Mouse (Mus musculus): ENCODE results near the gene Hoxb2.

Gene Hoxb2

GRCm38 (mm10) chr11:96336597-96336996 is 13.7 kb upstream of the Hoxb2 start:
- DNase-seq (ENCODE audit: low spot score in 2 of 2), result no peak

- DNase-seq (ENCODE audit: low spot score in 2 of 2), result no peak
Measured at GRCm38 (mm10) chr11:96337026-96337425, 13.3 kb upstream of the Hoxb2 start.

GRCm38 (mm10) chr11:96338957-96339855 is 11.1 kb upstream of the Hoxb2 start:
- no peak for DNase-seq (ENCODE audit: low spot score in 2 of 2)

GRCm38 (mm10) chr11:96340698-96341365 is 9.5 kb upstream of the Hoxb2 start:
- DNase-seq (ENCODE audit: low spot score in 2 of 2), result no peak

- DNase-seq (ENCODE audit: low spot score in 2 of 2), result no peak
Measured at GRCm38 (mm10) chr11:96341701-96342575, 8.4 kb upstream of the Hoxb2 start.

- no peak for DNase-seq (ENCODE audit: low spot score in 2 of 2)
Measured at GRCm38 (mm10) chr11:96342576-96342930, 7.8 kb upstream of the Hoxb2 start.

GRCm38 (mm10) chr11:96343206-96343745 is 7.0 kb upstream of the Hoxb2 start:
- DNase-seq (ENCODE audit: low spot score in 2 of 2), result no peak

- DNase-seq (ENCODE audit: low spot score in 2 of 2), result no peak
Measured at GRCm38 (mm10) chr11:96344061-96344877, 6.1 kb upstream of the Hoxb2 start.

- DNase-seq (ENCODE audit: low spot score in 2 of 2), result no peak
Measured at GRCm38 (mm10) chr11:96344878-96345159, 5.5 kb upstream of the Hoxb2 start.

GRCm38 (mm10) chr11:96345220-96345892 is 5.0 kb upstream of the Hoxb2 start:
- DNase-seq (ENCODE audit: low spot score in 2 of 2), result no peak

- DNase-seq (ENCODE audit: low spot score in 2 of 2), result no peak
Measured at GRCm38 (mm10) chr11:96345893-96346806, 4.2 kb upstream of the Hoxb2 start.

- no peak for DNase-seq (ENCODE audit: low spot score in 2 of 2)
Measured at GRCm38 (mm10) chr11:96346916-96347520, 3.3 kb upstream of the Hoxb2 start.

- DNase-seq (ENCODE audit: low spot score in 2 of 2), result no peak
Measured at GRCm38 (mm10) chr11:96347717-96348116, 2.6 kb upstream of the Hoxb2 start.

GRCm38 (mm10) chr11:96348141-96348928 is 2.0 kb upstream of the Hoxb2 start:
- no peak for DNase-seq (ENCODE audit: low spot score in 2 of 2)

- DNase-seq (ENCODE audit: low spot score in 2 of 2), result no peak
Measured at GRCm38 (mm10) chr11:96348988-96349387, 1.3 kb upstream of the Hoxb2 start.

- DNase-seq (ENCODE audit: low spot score in 2 of 2), result no peak
Measured at GRCm38 (mm10) chr11:96349491-96350340, 609 bp upstream of the Hoxb2 start.

GRCm38 (mm10) chr11:96350791-96351190 is 466 bp downstream of the Hoxb2 start:
- no peak for DNase-seq (ENCODE audit: low spot score in 2 of 2)
